Mouse (Mus musculus) stomach, postnatal 0 days (tissue): ENCODE data around the gene Tpp1. TPM values are rescaled to one million over a fixed set of nuclear protein-coding genes. Genes with fewer than 3 reads are reported as not detected.
A peak's percentile ranks its signal among the peaks of the same experiment; 100 is the strongest.
"Not testable (repeated sequence)": the region's sequence is repeated elsewhere in the genome, so short reads cannot be mapped to it uniquely, and the experiment has no call there.

Experiments
- ATAC-seq: fragments of 200-750 bp; cut with Nextera tagmentation; 2 replicates; pipeline ENCODE4 v1.8.0; 2017; ENCODE audit not compliant: low FRiP score, low TSS enrichment
- DNase-seq: peaks from one replicate; pipeline ENCODE4 v3.0.0-alpha.2; 2016; ENCODE audit warnings: low spot score
- H3K27ac ChIP-seq: fragments of 300-500 bp; sonication (generic); replicated peaks from 2 replicates; pipeline ENCODE4 v1.5.1; 2014; ENCODE audit warnings: mild to moderate bottlenecking, control low read depth
- H3K27me3 ChIP-seq: fragments of 300-500 bp; sonication (generic); 2 replicates; pipeline ENCODE4 v1.6.1; 2014; ENCODE audit warnings: low read length; ENCODE audit not compliant: control insufficient read depth, insufficient read depth
- H3K36me3 ChIP-seq: fragments of 300-500 bp; sonication (generic); 2 replicates; pipeline ENCODE4 v1.6.1; 2014; ENCODE audit warnings: low read length, mixed read lengths; ENCODE audit not compliant: control insufficient read depth, insufficient read depth
- H3K4me1 ChIP-seq: fragments of 300-500 bp; sonication (generic); replicated peaks from 2 replicates; pipeline ENCODE4 v1.6.1; 2014; ENCODE audit warnings: antibody characterized with exemption; ENCODE audit not compliant: control insufficient read depth, insufficient read depth
- H3K4me2 ChIP-seq: fragments of 300-500 bp; sonication (generic); replicated peaks from 2 replicates; pipeline ENCODE4 v1.6.1; 2014; ENCODE audit warnings: low read depth, mild to moderate bottlenecking, control low read depth, moderate library complexity
- H3K4me3 ChIP-seq: fragments of 300-500 bp; sonication (generic); 2 replicates; pipeline ENCODE4 v1.5.1; 2014; ENCODE audit warnings: low read depth, low read length, control low read depth
- H3K9ac ChIP-seq: fragments of 300-500 bp; sonication (generic); 2 replicates; pipeline ENCODE4 v1.6.1; 2014; ENCODE audit warnings: mild to moderate bottlenecking, low read length, control low read depth, mixed read lengths
- H3K9me3 ChIP-seq: fragments of 300-500 bp; sonication (generic); 2 replicates; pipeline ENCODE4 v1.6.1; 2016; ENCODE audit warnings: low read length; ENCODE audit not compliant: control insufficient read depth
- CTCF ChIP-seq: IDR thresholded peaks from 2 replicates; pipeline ENCODE4 v1.5.1; 2016; ENCODE audit warnings: antibody characterized with exemption, low read depth, mild to moderate bottlenecking, moderate library complexity
- EP300 ChIP-seq: optimal IDR thresholded peaks from 2 replicates; pipeline ENCODE3; 2016; ENCODE audit warnings: antibody characterized with exemption
- WGBS: fragments of 180-500 bp; shearing (Covaris S2); extraction: QIAGEN DNeasy Blood & Tissue Kit; methylation state at CpG from one replicate; pipeline ENCODE4 v1.1.7; 2014; 5-methylcytosine and 5-hydroxymethylcytosine counted together
- polyA plus RNA-seq: library from polyadenylated mRNA; unstranded; fragments of >200 nt; fragmentation: Nextera tagmentation; extraction: Ambion mirVana; gene quantifications from 2 replicates; pipeline ENCODE4 v1.2.1, GENCODE M21; 2015

Gene Tpp1
- polyA plus RNA-seq, 1 experiment from 2014 or later: 46.1 TPM

- Histone ChIP-seq H3K4me1 (peaks cover 4% of the 10 kb centered on the region), H3K36me3 (peaks cover 3% of the 10 kb centered on the region), H3K9me3 (no peaks in the 10 kb centered on the region), H3K9ac (no peak overlapping the region), H3K27me3 (no peaks in the 10 kb centered on the region), H3K4me3 (no peak overlapping the region), H3K27ac (no peak overlapping the region), H3K4me2 (no peak overlapping the region)
- TF ChIP-seq CTCF: no peak
- DNase-seq (no peak), ATAC-seq (no peak)
- 85% methylated on average over 2 of the region's 2 CpGs for WGBS
These were observed 681 bp upstream of the Tpp1 start for GRCm38 (mm10) chr7:105752716-105753115.

DNA sequence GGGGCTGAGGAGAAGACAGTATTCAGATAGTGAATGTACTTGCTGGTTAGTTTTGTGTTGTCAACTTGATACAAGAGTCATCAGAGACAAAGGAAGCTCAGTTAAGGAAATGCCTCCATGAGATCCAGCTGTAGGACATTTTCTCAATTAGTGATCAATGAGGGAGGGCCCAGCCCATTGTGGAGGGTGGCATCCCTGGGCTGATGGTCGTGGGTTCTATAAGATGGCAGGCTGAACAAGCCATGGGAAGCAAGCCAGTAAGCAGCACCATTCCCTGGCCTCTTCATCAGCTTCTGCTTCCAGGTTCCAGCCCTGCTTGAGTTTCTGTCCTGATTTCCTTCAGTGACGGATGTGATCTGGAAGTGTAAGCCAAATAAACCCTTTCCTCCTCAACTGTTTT is 4.3 kb downstream of the Tpp1 start:
- DNase-seq (no peak), ATAC-seq (no peak)
- no peaks in the 10 kb centered on the region for H3K9me3 ChIP-seq
- H3K36me3 ChIP-seq: no peaks in the 10 kb centered on the region; the same call in none of the 2 replicates
- no peaks in the 10 kb centered on the region for H3K27me3 ChIP-seq
- no peak overlapping the region for H3K4me3 ChIP-seq
- TF ChIP-seq EP300 (no peak), CTCF (no peak)
- no peak overlapping the region for H3K9ac ChIP-seq
- H3K4me2 ChIP-seq: no peak overlapping the region
- H3K27ac ChIP-seq: no peak overlapping the region
- 84% methylated on average over 2 of the region's 2 CpGs for WGBS
- peaks cover 4% of the 10 kb centered on the region for H3K4me1 ChIP-seq

GRCm38 (mm10) chr7:105743926-105744590 is 8.0 kb downstream of the Tpp1 start, which contains the start of gene Taf10:
Gene Taf10 (minus strand): TSS chr7:105744361.
- H3K9ac ChIP-seq: peak within 1 kb of the TSS; percentile 90
- peak within 1 kb of the TSS; percentile 90 for H3K27ac ChIP-seq
- peak; percentile 98 for ATAC-seq
- peaks cover 15% of the 10 kb centered on the region for H3K36me3 ChIP-seq
- WGBS: under 1% methylated on average over 62 of the region's 67 CpGs
- peak; percentile 93 for DNase-seq
- H3K27me3 ChIP-seq: no peaks in the 10 kb centered on the region
- peak within 1 kb of the TSS; percentile 96 for H3K4me2 ChIP-seq
- H3K4me3 ChIP-seq: peak within 1 kb of the TSS; percentile 80
- H3K4me1 ChIP-seq: no peaks in the 10 kb centered on the region
- TF ChIP-seq CTCF: peak; percentile 63
- TF ChIP-seq EP300: no peak
- H3K9me3 ChIP-seq: no peaks in the 10 kb centered on the region

DNA sequence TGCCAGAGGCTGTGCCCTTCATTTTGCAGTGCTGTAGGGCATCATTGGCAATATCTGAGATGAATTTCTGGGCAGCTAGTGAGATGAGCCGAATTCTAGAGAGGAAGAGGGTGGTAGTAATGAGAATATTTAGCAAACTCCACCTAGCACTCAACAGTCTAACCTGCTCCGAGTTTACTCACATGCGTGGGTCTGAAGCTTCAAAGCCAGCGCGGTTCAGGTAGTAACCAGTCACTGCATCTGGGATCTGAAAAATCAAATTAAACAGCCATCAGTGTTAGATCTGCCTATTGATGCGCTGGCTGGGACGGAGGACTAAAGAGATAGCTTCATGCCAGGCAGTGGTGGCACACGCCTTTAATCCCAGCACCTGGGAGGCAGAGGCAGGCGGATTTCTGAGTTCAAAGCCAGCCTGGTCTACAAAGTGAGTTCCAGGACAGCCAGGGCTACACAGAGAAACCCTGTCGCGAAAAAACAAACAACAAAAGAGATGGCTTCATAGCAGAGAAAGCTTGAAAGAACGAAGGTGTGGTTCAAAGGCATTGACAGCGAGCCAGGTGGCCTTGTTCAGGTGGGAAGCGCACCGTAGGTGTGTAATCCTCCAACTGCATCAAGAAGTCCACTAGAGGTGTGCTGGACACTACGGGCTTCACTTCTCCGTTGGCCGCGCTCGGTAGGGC is 8.6 kb downstream of the Tpp1 start:
- Histone ChIP-seq H3K4me2 (peak overlapping the region; percentile 96), H3K9ac (peak overlapping the region; percentile 90), H3K4me3 (peak overlapping the region; percentile 80), H3K36me3 (peaks cover 15% of the 10 kb centered on the region), H3K27ac (peak overlapping the region; percentile 90)
- DNase-seq, H3K27me3 ChIP-seq, H3K9me3 ChIP-seq, ATAC-seq, H3K4me1 ChIP-seq: not testable (repeated sequence)
- 31% methylated on average over 20 of the region's 20 CpGs for WGBS

GRCm38 (mm10) chr7:105742539-105743215 is 9.4 kb downstream of the Tpp1 start:
- H3K4me2 ChIP-seq, H3K4me3 ChIP-seq: not testable (repeated sequence)

GRCm38 (mm10) chr7:105741978-105742377 is 10.1 kb downstream of the Tpp1 start:
- Histone ChIP-seq H3K4me2 (no peak overlapping the region), H3K4me1 (no peaks in the 10 kb centered on the region), H3K4me3 (no peak overlapping the region), H3K9me3 (no peaks in the 10 kb centered on the region), H3K27ac (no peak overlapping the region), H3K36me3 (peaks cover 15% of the 10 kb centered on the region), H3K9ac (no peak overlapping the region), H3K27me3 (no peaks in the 10 kb centered on the region)
- peak; percentile 7 for DNase-seq
- no peak for ATAC-seq
- 89% methylated on average over 9 of the region's 9 CpGs for WGBS
- TF ChIP-seq CTCF: no peak

More at GRCm38 (mm10) chr7:105742539-105743215, 9.4 kb downstream of the Tpp1 start:
- H3K9ac ChIP-seq, H3K9me3 ChIP-seq, ATAC-seq, H3K27ac ChIP-seq, DNase-seq, H3K27me3 ChIP-seq, H3K4me1 ChIP-seq: not testable (repeated sequence)
- WGBS: 78% methylated on average over 7 of the region's 7 CpGs
- H3K36me3 ChIP-seq: peaks cover 15% of the 10 kb centered on the region
